Mouse (Mus musculus) lung, adult 2 months (tissue): ENCODE measurements around the gene Prpf38a.

Experiments used
- CTCF ChIP-seq: fragments of 200-500 bp; IDR thresholded peaks from 2 replicates; pipeline ENCODE4 v1.5.1; 2011; ENCODE audit warnings: mild to moderate bottlenecking, low read length, control low read depth; ENCODE audit not compliant: insufficient read depth
- POLR2A ChIP-seq: fragments of 200-500 bp; IDR thresholded peaks from 2 replicates; pipeline ENCODE4 v1.6.1; 2011; ENCODE audit warnings: low read depth, mild to moderate bottlenecking, control low read depth, low read length, borderline replicate concordance; ENCODE audit errors: extremely low read depth

- TF ChIP-seq CTCF (no peak), POLR2A (no peak)
These were observed 41.4 kb upstream of the Prpf38a start for GRCm38 (mm10) chr4:108620536-108620935.
